Comparison of ENCODE assay signal across 9 mouse cellular contexts in genomic region chr8:71988110-71988866, GRCm38 (mm10). TPM values are rescaled to one million over a fixed set of nuclear protein-coding genes. Genes with fewer than 3 reads are reported as not detected.
A peak's percentile ranks its signal among the peaks of the same experiment; 100 is the strongest.
DNase-seq lines count a peak whose midpoint lies in the region; ATAC-seq and TF ChIP-seq lines count a peak whose summit lies in the region.
"Had no signal": no experiment of that assay in that cellular context is flagged by ENCODE, and none has a peak within 500 bp of the region (broad histone marks: within the 10 kb centered on the region; RNA-seq: fewer than 3 reads in every experiment).

No protein-coding gene starts in this region.

- H3K9ac ChIP-seq in forebrain, embryonic 16.5 days (replicated peaks; ENCODE audit: low read depth, low read length) = peak overlapping the region; percentile 63
- peak overlapping the region; percentile 73 for H3K9ac ChIP-seq in hindbrain, embryonic 13.5 days
- H3K9ac ChIP-seq in lung, postnatal 0 days (replicated peaks; ENCODE audit: low read depth) = no peak overlapping the region

- peak overlapping the region; percentile 80 for H3K4me3 ChIP-seq in E14TG2a.4 (replicated peaks; ENCODE audit: low read length)
- H3K4me3 ChIP-seq in forebrain, embryonic 16.5 days (replicated peaks; ENCODE audit: low read length) = peak overlapping the region; percentile 47
- H3K4me3 ChIP-seq in hindbrain, embryonic 13.5 days = peak overlapping the region; percentile 46
- peak overlapping the region; percentile 40 for H3K4me3 ChIP-seq in lung, postnatal 0 days (ENCODE audit: low read depth, low read length)

- 0 out of 2 replicates have a peak overlapping the region, but pooled peaks have one; percentile 21 for H3K27ac ChIP-seq in forebrain, embryonic 16.5 days (ENCODE audit: low read length)
- H3K27ac ChIP-seq in hindbrain, embryonic 13.5 days = peak overlapping the region; percentile 66
- no peak overlapping the region for H3K27ac ChIP-seq in lung, postnatal 0 days (ENCODE audit: low read length)

- no peak for TF ChIP-seq EP300 in lung, postnatal 0 days (IDR thresholded peaks at IDR 0.05)

- peak; percentile 94 for ATAC-seq in forebrain, embryonic 16.5 days
- ATAC-seq in hindbrain, embryonic 13.5 days (ENCODE audit: low FRiP score) = peak; percentile 92
- ATAC-seq in lung, postnatal 0 days = peak; percentile 80

- H3K36me3 ChIP-seq in E14TG2a.4 (ENCODE audit: insufficient read depth, low read length) = no peaks in the 10 kb centered on the region
- H3K36me3 ChIP-seq in forebrain, embryonic 16.5 days (ENCODE audit: control insufficient read depth, insufficient read depth) = no peaks in the 10 kb centered on the region
- H3K36me3 ChIP-seq in hindbrain, embryonic 13.5 days = no peaks in the 10 kb centered on the region
- H3K36me3 ChIP-seq in lung, postnatal 0 days (ENCODE audit: insufficient read depth, low read length) = no peaks in the 10 kb centered on the region

- peak; percentile 57 for DNase-seq in cerebellum, adult 11 months
- DNase-seq in layer of hippocampus, postnatal 25 days (ENCODE audit: extremely low spot score in 1 of 2, low spot score in 1 of 2) = peak; percentile 55 to 60
- DNase-seq in lung, postnatal 0 days (ENCODE audit: low spot score) = peak; percentile 58
- peak; percentile 58 for DNase-seq in retina, embryonic 14.5 days (ENCODE audit: low spot score)
- DNase-seq in thymus, postnatal 14 days = peak; percentile 73

- WGBS in forebrain, embryonic 16.5 days = 12% methylated on average over 24 of the region's 24 CpGs
- WGBS in hindbrain, embryonic 13.5 days = 18% methylated on average over 24 of the region's 24 CpGs
- WGBS in lung, postnatal 0 days = 12% methylated on average over 24 of the region's 24 CpGs

- H3K27me3 ChIP-seq in E14TG2a.4 (ENCODE audit: insufficient read depth, low read length) = peaks cover 8% of the 10 kb centered on the region; the same call in 1 of the 2 replicates
- H3K27me3 ChIP-seq in forebrain, embryonic 16.5 days (replicated peaks; ENCODE audit: control insufficient read depth, insufficient read depth, low read length) = 0 out of 2 replicates have a peak, but pooled peaks cover 2% of the 10 kb centered on the region
- no peaks in the 10 kb centered on the region for H3K27me3 ChIP-seq in hindbrain, embryonic 13.5 days
- H3K27me3 ChIP-seq in lung, postnatal 0 days (replicated peaks; ENCODE audit: insufficient read depth, low read length) = no peaks in the 10 kb centered on the region

- no peaks in the 10 kb centered on the region for H3K9me3 ChIP-seq in E14TG2a.4 (ENCODE audit: low read length)
- H3K9me3 ChIP-seq in forebrain, embryonic 16.5 days (ENCODE audit: control insufficient read depth, low read length) = no peaks in the 10 kb centered on the region
- no peaks in the 10 kb centered on the region for H3K9me3 ChIP-seq in hindbrain, embryonic 13.5 days
- no peaks in the 10 kb centered on the region for H3K9me3 ChIP-seq in lung, postnatal 0 days (ENCODE audit: low read length)

- H3K4me2 ChIP-seq in forebrain, embryonic 16.5 days (ENCODE audit: low read length) = peak overlapping the region; percentile 61
- peak overlapping the region; percentile 65 for H3K4me2 ChIP-seq in hindbrain, embryonic 13.5 days
- H3K4me2 ChIP-seq in lung, postnatal 0 days (replicated peaks; ENCODE audit: low read depth, low read length) = peak overlapping the region; percentile 62

- H3K4me1 ChIP-seq in E14TG2a.4 (replicated peaks; ENCODE audit: low read depth, low read length) = peaks cover 13% of the 10 kb centered on the region
- H3K4me1 ChIP-seq in forebrain, embryonic 16.5 days (replicated peaks; ENCODE audit: control insufficient read depth, insufficient read depth, low read length) = 0 out of 2 replicates have a peak, but pooled peaks cover 3% of the 10 kb centered on the region
- peaks cover 7% of the 10 kb centered on the region for H3K4me1 ChIP-seq in hindbrain, embryonic 13.5 days (replicated peaks)
- H3K4me1 ChIP-seq in lung, postnatal 0 days (ENCODE audit: insufficient read depth, low read depth, low read length) = no peaks in the 10 kb centered on the region

- peak; percentile 37 for TF ChIP-seq CTCF in E14TG2a.4 (conservative IDR thresholded peaks at IDR 0.05; ENCODE audit: low read length)
- peak; percentile 35 for TF ChIP-seq CTCF in lung, postnatal 0 days (IDR thresholded peaks at IDR 0.05)

RNA-seq across cellular contexts. Expression of gene Cyp4f18, which starts 21.1 kb away (rescaled TPM):
- polyA plus RNA-seq in forebrain, embryonic 16.5 days (2015; fragmentation: Nextera tagmentation; extraction: Ambion mirVana) = 0.34 and 0.79 TPM in 2 replicates
- 0.73 and 0.76 TPM in 2 replicates for polyA plus RNA-seq in hindbrain, embryonic 13.5 days (2015; fragmentation: Nextera tagmentation; extraction: Ambion mirVana)
- not detected for total RNA-seq in layer of hippocampus, postnatal 25 days (2021)
- polyA plus RNA-seq in lung, postnatal 0 days (2015; fragmentation: Nextera tagmentation; extraction: Ambion mirVana) = 9.4 and 11.2 TPM in 2 replicates

RNA-seq across cellular contexts. Expression of gene Zfp961, which starts 37.5 kb away (rescaled TPM):
- polyA plus RNA-seq in forebrain, embryonic 16.5 days (2015; fragmentation: Nextera tagmentation; extraction: Ambion mirVana) = 22.6 and 23.9 TPM in 2 replicates
- polyA plus RNA-seq in hindbrain, embryonic 13.5 days (2015; fragmentation: Nextera tagmentation; extraction: Ambion mirVana) = 15.1 and 16.9 TPM in 2 replicates
- 10 to 100 TPM; 15.4 to 21.8 TPM for total RNA-seq in layer of hippocampus, postnatal 25 days (2021)
- 12.3 and 12.8 TPM in 2 replicates for polyA plus RNA-seq in lung, postnatal 0 days (2015; fragmentation: Nextera tagmentation; extraction: Ambion mirVana)

RNA-seq across cellular contexts. Expression of gene Olfr372, which starts 52.7 kb away (rescaled TPM):
- not detected in 2 replicates for polyA plus RNA-seq in forebrain, embryonic 16.5 days (2015; fragmentation: Nextera tagmentation; extraction: Ambion mirVana)
- polyA plus RNA-seq in hindbrain, embryonic 13.5 days (2015; fragmentation: Nextera tagmentation; extraction: Ambion mirVana) = not detected in 2 replicates
- total RNA-seq in layer of hippocampus, postnatal 25 days (2021) = not detected
- polyA plus RNA-seq in lung, postnatal 0 days (2015; fragmentation: Nextera tagmentation; extraction: Ambion mirVana) = not detected in 2 replicates
- total RNA-seq: adrenal gland, postnatal 4 days had no signal
